Mouse (Mus musculus) heart, postnatal 0 days (tissue): ENCODE measurements around the gene Atg16l2. TPM values are rescaled to one million over a fixed set of nuclear protein-coding genes. Genes with fewer than 3 reads are reported as not detected.

ENCODE experiments used
- ATAC-seq: fragments of 200-750 bp; cut with Nextera tagmentation; 2 replicates; pipeline ENCODE4 v1.8.0; 2017; ENCODE audit warnings: low read depth, moderate number of reproducible peaks, moderate library complexity; ENCODE audit not compliant: insufficient read depth
- DNase-seq: peaks from one replicate; pipeline ENCODE4 v3.0.0-alpha.2; 2016; ENCODE audit warnings: low spot score
- H3K27ac ChIP-seq: fragments of 300-500 bp; sonication (generic); 2 replicates; pipeline ENCODE4 v1.5.1; 2014; ENCODE audit warnings: low read depth, mild to moderate bottlenecking
- H3K27me3 ChIP-seq: fragments of 300-500 bp; sonication (generic); 2 replicates; pipeline ENCODE4 v1.6.1; 2014; ENCODE audit warnings: low read length, mixed read lengths; ENCODE audit not compliant: control insufficient read depth, insufficient read depth
- H3K36me3 ChIP-seq: fragments of 300-500 bp; sonication (generic); replicated peaks from 2 replicates; pipeline ENCODE4 v1.6.1; 2014; ENCODE audit warnings: low read length, mixed read lengths; ENCODE audit not compliant: control insufficient read depth, insufficient read depth
- H3K4me1 ChIP-seq: fragments of 300-500 bp; sonication (generic); 2 replicates; pipeline ENCODE4 v1.6.1; 2014; ENCODE audit warnings: antibody characterized with exemption; ENCODE audit not compliant: control insufficient read depth, insufficient read depth
- H3K4me2 ChIP-seq: fragments of 300-500 bp; sonication (generic); 2 replicates; pipeline ENCODE4 v1.6.1; 2014; ENCODE audit warnings: low read depth, mild to moderate bottlenecking, low read length, moderate library complexity
- H3K4me3 ChIP-seq: fragments of 300-500 bp; sonication (generic); 2 replicates; pipeline ENCODE4 v1.5.1; 2014; ENCODE audit warnings: low read depth, low read length
- H3K9ac ChIP-seq: fragments of 300-500 bp; sonication (generic); replicated peaks from 2 replicates; pipeline ENCODE4 v1.6.1; 2014; ENCODE audit warnings: low read depth, low read length, mixed read lengths
- H3K9me3 ChIP-seq: fragments of 300-500 bp; sonication (generic); replicated peaks from 2 replicates; pipeline ENCODE4 v1.6.1; 2016; ENCODE audit warnings: low read length; ENCODE audit not compliant: control insufficient read depth
- CTCF ChIP-seq: IDR thresholded peaks from 2 replicates; pipeline ENCODE4 v1.5.1; 2016; ENCODE audit warnings: antibody characterized with exemption, control low read depth, low read depth
- EP300 ChIP-seq: IDR thresholded peaks from 2 replicates; pipeline ENCODE4 v1.6.1; 2016; ENCODE audit warnings: antibody characterized with exemption, low read depth
- WGBS: fragments of 180-500 bp; shearing (Covaris S2); extraction: QIAGEN DNeasy Blood & Tissue Kit; methylation state at CpG from one replicate; pipeline ENCODE4 v1.1.7; 2014; 5-methylcytosine and 5-hydroxymethylcytosine counted together
- polyA plus RNA-seq: library from polyadenylated mRNA; unstranded; fragments of >200 nt; fragmentation: Nextera tagmentation; extraction: Ambion mirVana; gene quantifications from 2 replicates; pipeline ENCODE4 v1.2.1, GENCODE M21; 2015
- total RNA-seq: library from RNA; depleted of rRNA; stranded (reverse); fragments of >200 nt; gene quantifications from 2 replicates; pipeline ENCODE4 v1.2.3, GENCODE M21; 2014; ENCODE audit warnings: low replicate concordance

Gene Atg16l2
- total and polyA plus RNA-seq, 2 experiments from 2014 or later, result 15.9 to 67.1 TPM

- peaks cover 49% of the 10 kb centered on the region for H3K36me3 ChIP-seq
Observed at GRCm38 (mm10) chr7:101292086-101292485, 10.0 kb downstream of the Atg16l2 start.

GRCm38 (mm10) chr7:101291641-101292040 lies 10.4 kb downstream of the Atg16l2 start:
- no peak overlapping the region for H3K4me2 ChIP-seq
- peaks cover 53% of the 10 kb centered on the region for H3K36me3 ChIP-seq
- no peak for ATAC-seq
- no peak overlapping the region for H3K27ac ChIP-seq
- no peak overlapping the region for H3K9ac ChIP-seq
- H3K4me1 ChIP-seq, result no peaks in the 10 kb centered on the region
- no peak for TF ChIP-seq EP300
- no peak for TF ChIP-seq CTCF
- H3K27me3 ChIP-seq, result no peaks in the 10 kb centered on the region
- no peak for DNase-seq
- H3K9me3 ChIP-seq, result no peaks in the 10 kb centered on the region
- no peak overlapping the region for H3K4me3 ChIP-seq
- WGBS, result 88% methylated on average over 8 of the region's 8 CpGs

More at GRCm38 (mm10) chr7:101292086-101292485, 10.0 kb downstream of the Atg16l2 start:
- no peak for ATAC-seq
- Histone ChIP-seq H3K9ac (no peak overlapping the region), H3K9me3 (no peaks in the 10 kb centered on the region), H3K4me3 (no peak overlapping the region), H3K27ac (no peak overlapping the region), H3K4me2 (no peak overlapping the region), H3K4me1 (peaks cover 2% of the 10 kb centered on the region; the same call in 1 of the 2 replicates), H3K27me3 (no peaks in the 10 kb centered on the region)
- no peak for DNase-seq
- TF ChIP-seq EP300 (no peak), CTCF (no peak)
- WGBS, result 69% methylated on average over 4 of the region's 4 CpGs

GRCm38 (mm10) chr7:101291211-101291610 lies 10.8 kb downstream of the Atg16l2 start:
- TF ChIP-seq EP300 (no peak), CTCF (no peak)
- Histone ChIP-seq H3K4me2 (no peak overlapping the region), H3K27ac (no peak overlapping the region), H3K36me3 (peaks cover 57% of the 10 kb centered on the region), H3K4me1 (no peaks in the 10 kb centered on the region), H3K9me3 (no peaks in the 10 kb centered on the region), H3K27me3 (no peaks in the 10 kb centered on the region), H3K4me3 (no peak overlapping the region), H3K9ac (no peak overlapping the region)
- WGBS, result 89% methylated on average over 5 of the region's 5 CpGs
- DNase-seq, result no peak
- ATAC-seq, result no peak

- Histone ChIP-seq H3K4me2 (no peak overlapping the region), H3K36me3 (peaks cover 61% of the 10 kb centered on the region), H3K4me1 (no peaks in the 10 kb centered on the region), H3K27me3 (no peaks in the 10 kb centered on the region), H3K9ac (no peak overlapping the region), H3K27ac (no peak overlapping the region), H3K9me3 (no peaks in the 10 kb centered on the region), H3K4me3 (no peak overlapping the region)
- DNase-seq (no peak), ATAC-seq (no peak)
- TF ChIP-seq CTCF, result no peak
- WGBS, result 91% methylated on average over 10 of the region's 10 CpGs
Observed at GRCm38 (mm10) chr7:101290401-101290800, 11.7 kb downstream of the Atg16l2 start.

- Histone ChIP-seq H3K4me2 (no peak overlapping the region), H3K9me3 (no peaks in the 10 kb centered on the region), H3K4me3 (no peak overlapping the region), H3K4me1 (no peaks in the 10 kb centered on the region), H3K27me3 (no peaks in the 10 kb centered on the region), H3K27ac (no peak overlapping the region), H3K36me3 (peaks cover 62% of the 10 kb centered on the region), H3K9ac (no peak overlapping the region)
- WGBS, result 39% methylated on average over 4 of the region's 4 CpGs
- ATAC-seq (no peak), DNase-seq (peak; percentile 63)
- TF ChIP-seq EP300, result no peak
- peak; percentile 73 for TF ChIP-seq CTCF
Observed at GRCm38 (mm10) chr7:101288436-101288835, 13.6 kb downstream of the Atg16l2 start.

GRCm38 (mm10) chr7:101287820-101288219 lies 14.2 kb downstream of the Atg16l2 start:
- Histone ChIP-seq H3K9ac (no peak overlapping the region), H3K9me3 (no peaks in the 10 kb centered on the region), H3K36me3 (peaks cover 67% of the 10 kb centered on the region), H3K27me3 (no peaks in the 10 kb centered on the region), H3K4me2 (no peak overlapping the region), H3K4me3 (no peak overlapping the region), H3K4me1 (no peaks in the 10 kb centered on the region), H3K27ac (no peak overlapping the region)
- ATAC-seq (no peak), DNase-seq (no peak)
- TF ChIP-seq EP300 (no peak), CTCF (no peak)
- 71% methylated on average over 2 of the region's 2 CpGs for WGBS
